Mouse (Mus musculus) heart, postnatal 36 days (tissue): ENCODE measurements around the gene Trim41. TPM values are rescaled to one million over a fixed set of nuclear protein-coding genes. Genes with fewer than 3 reads are reported as not detected.

Experiments used
- DNase-seq, 2 experiments: peaks; one replicate each; pipeline ENCODE4 v3.0.0; 2021 to 2022
- intact Hi-C: fragments of 180-260 bp; cut with DNase I; formaldehyde crosslinking; loops from one replicate; pipeline ENCODE4 v1.15.1; 2025
- total RNA-seq, 2 experiments: library from RNA; stranded (reverse); gene quantifications; 2 replicates each; pipeline ENCODE4 v1.2.3; 2021

The Trim41 gene
- total RNA-seq, 2 experiments from 2014 or later = 21.0 to 22.7 TPM

GRCm38 (mm10) chr11:48819614-48820307 is 2.6 kb upstream of the Trim41 start:
- intact Hi-C loops = loop anchor here (2.0 kb wide), 2 partner anchors 15 to 31 kb away; no protein-coding TSS in a partner anchor
- no peak for DNase-seq

GRCm38 (mm10) chr11:48818346-48818745 is 1.2 kb upstream of the Trim41 start:
- intact Hi-C loops = loop anchor here (1.0 to 2.0 kb wide), 2 partner anchors 16 to 38 kb away; no protein-coding TSS in a partner anchor
- DNase-seq = peak; percentile 87 to 90

GRCm38 (mm10) chr11:48817794-48818193 is 641 bp upstream of the Trim41 start:
- intact Hi-C loops = loop anchor here (1.0 to 2.0 kb wide), 2 partner anchors 17 to 39 kb away; no protein-coding TSS in a partner anchor
- no peak for DNase-seq

- DNase-seq = peak; percentile 38 to 44
These were observed 822 bp downstream of the Trim41 start for GRCm38 (mm10) chr11:48816281-48816781.

GRCm38 (mm10) chr11:48815851-48816250 is 1.3 kb downstream of the Trim41 start:
- no peak for DNase-seq
- intact Hi-C loops = loop anchor here (1.0 kb wide), 1 partner anchor 16 kb away; the partner anchor contains the start of gene Rack1

More at GRCm38 (mm10) chr11:48816281-48816781, 822 bp downstream of the Trim41 start:
- intact Hi-C loops = loop anchor here (1.0 kb wide), 1 partner anchor 16 kb away; the partner anchor contains the start of gene Rack1

GRCm38 (mm10) chr11:48813782-48814181 is 3.4 kb downstream of the Trim41 start:
- no peak for DNase-seq
- intact Hi-C loops = loop anchor here (5.0 kb wide), 1 partner anchor 434 kb away; no protein-coding TSS in a partner anchor

- DNase-seq = no peak
- intact Hi-C loops = loop anchor here (5.0 kb wide), 1 partner anchor 437 kb away; no protein-coding TSS in a partner anchor
These were observed 7.0 kb downstream of the Trim41 start for GRCm38 (mm10) chr11:48810142-48810541.

GRCm38 (mm10) chr11:48809434-48809830 is 7.7 kb downstream of the Trim41 start:
- no peak for DNase-seq
- intact Hi-C loops = no loop called here

GRCm38 (mm10) chr11:48808737-48809433 is 8.3 kb downstream of the Trim41 start:
- intact Hi-C loops = no loop called here
- DNase-seq = peak; percentile 34 to 50

- intact Hi-C loops = no loop called here
These were observed 8.9 kb downstream of the Trim41 start for GRCm38 (mm10) chr11:48808304-48808646.

GRCm38 (mm10) chr11:48807563-48808303 is 9.4 kb downstream of the Trim41 start:
- intact Hi-C loops = no loop called here
- no peak for DNase-seq

More at GRCm38 (mm10) chr11:48808304-48808646, 8.9 kb downstream of the Trim41 start:
- DNase-seq = no peak

GRCm38 (mm10) chr11:48806856-48807562 is 10.1 kb downstream of the Trim41 start:
- intact Hi-C loops = no loop called here
- DNase-seq = no peak

- DNase-seq = no peak
- intact Hi-C loops = no loop called here
These were observed 12.2 kb downstream of the Trim41 start for GRCm38 (mm10) chr11:48804922-48805321.

- intact Hi-C loops = no loop called here
- no peak for DNase-seq
These were observed 13.2 kb downstream of the Trim41 start for GRCm38 (mm10) chr11:48803988-48804387.

- intact Hi-C loops = no loop called here
- DNase-seq = no peak
These were observed 15.1 kb downstream of the Trim41 start for GRCm38 (mm10) chr11:48801831-48802772.

GRCm38 (mm10) chr11:48799921-48800701 is 17.0 kb downstream of the Trim41 start, which contains the start of gene Rack1:
Rack1 (plus strand) TSS chr11:48800332.
- intact Hi-C loops = loop anchor here (1.0 to 5.0 kb wide), 2 partner anchors 16 to 402 kb away; partner anchors contain the start of gene Zfp62
- peak; percentile 88 to 93 for DNase-seq

- intact Hi-C loops = loop anchor here (5.0 kb wide), 1 partner anchor 403 kb away; the partner anchor contains the start of gene Zfp62
- DNase-seq = no peak
These were observed 17.9 kb downstream of the Trim41 start for GRCm38 (mm10) chr11:48798984-48799920.
